Mouse (Mus musculus): ENCODE measurements around the gene Dzip1l.
"Not testable (repeated sequence)": the region's sequence is repeated elsewhere in the genome, so short reads cannot be mapped to it uniquely, and the experiment has no call there.

The Dzip1l gene

GRCm38 (mm10) chr9:99629281-99630011 lies at the start of gene Dzip1l:
TSS of gene Dzip1l (plus strand) at chr9:99629496.
- no peak for DNase-seq (ENCODE audit: low spot score in 2 of 2)

GRCm38 (mm10) chr9:99580655-99581054 lies 48.6 kb upstream of the Dzip1l start:
- DNase-seq (ENCODE audit: low spot score in 2 of 2) = peak in 1 of 2 experiments; percentile 15

- peak; percentile 40 to 83 for DNase-seq (ENCODE audit: low spot score in 2 of 2)
Observed at GRCm38 (mm10) chr9:99587505-99588202, 41.6 kb upstream of the Dzip1l start.

- DNase-seq (ENCODE audit: low spot score in 2 of 2) = no peak
Observed at GRCm38 (mm10) chr9:99591144-99591543, 38.2 kb upstream of the Dzip1l start.

- not testable (repeated sequence) for DNase-seq (ENCODE audit: low spot score in 2 of 2)
Observed at GRCm38 (mm10) chr9:99599127-99599526, 30.2 kb upstream of the Dzip1l start.

GRCm38 (mm10) chr9:99603566-99603965 lies 25.7 kb upstream of the Dzip1l start:
- no peak for DNase-seq (ENCODE audit: low spot score in 2 of 2)

GRCm38 (mm10) chr9:99612202-99612601 lies 17.1 kb upstream of the Dzip1l start, which contains the start of gene A4gnt:
TSS of gene A4gnt (plus strand) at chr9:99612502.
- no peak for DNase-seq (ENCODE audit: low spot score in 2 of 2)

GRCm38 (mm10) chr9:99619688-99620087 lies 9.6 kb upstream of the Dzip1l start:
- no peak for DNase-seq (ENCODE audit: low spot score in 2 of 2)

GRCm38 (mm10) chr9:99620196-99620595 lies 9.1 kb upstream of the Dzip1l start:
- DNase-seq (ENCODE audit: low spot score in 2 of 2) = no peak

GRCm38 (mm10) chr9:99622034-99622433 lies 7.3 kb upstream of the Dzip1l start:
- DNase-seq (ENCODE audit: low spot score in 2 of 2) = no peak

- DNase-seq (ENCODE audit: low spot score in 2 of 2) = no peak
Observed at GRCm38 (mm10) chr9:99622966-99623365, 6.3 kb upstream of the Dzip1l start.

GRCm38 (mm10) chr9:99624117-99624516 lies 5.2 kb upstream of the Dzip1l start:
- no peak for DNase-seq (ENCODE audit: low spot score in 2 of 2)

- DNase-seq (ENCODE audit: low spot score in 2 of 2) = no peak
Observed at GRCm38 (mm10) chr9:99628581-99628980, 715 bp upstream of the Dzip1l start.

- no peak for DNase-seq (ENCODE audit: low spot score in 2 of 2)
Observed at GRCm38 (mm10) chr9:99630071-99630470, 775 bp downstream of the Dzip1l start.

GRCm38 (mm10) chr9:99630528-99631125 lies 1.3 kb downstream of the Dzip1l start:
- no peak for DNase-seq (ENCODE audit: low spot score in 2 of 2)

GRCm38 (mm10) chr9:99631781-99632180 lies 2.5 kb downstream of the Dzip1l start:
- no peak for DNase-seq (ENCODE audit: low spot score in 2 of 2)

- DNase-seq (ENCODE audit: low spot score in 2 of 2) = no peak
Observed at GRCm38 (mm10) chr9:99632264-99632663, 3.0 kb downstream of the Dzip1l start.

- no peak for DNase-seq (ENCODE audit: low spot score in 2 of 2)
Observed at GRCm38 (mm10) chr9:99636776-99637175, 7.5 kb downstream of the Dzip1l start.

- no peak for DNase-seq (ENCODE audit: low spot score in 2 of 2)
Observed at GRCm38 (mm10) chr9:99637227-99637626, 7.9 kb downstream of the Dzip1l start.

- no peak for DNase-seq (ENCODE audit: low spot score in 2 of 2)
Observed at GRCm38 (mm10) chr9:99637736-99638135, 8.4 kb downstream of the Dzip1l start.

GRCm38 (mm10) chr9:99639957-99640356 lies 10.7 kb downstream of the Dzip1l start:
- no peak for DNase-seq (ENCODE audit: low spot score in 2 of 2)

- DNase-seq (ENCODE audit: low spot score in 2 of 2) = no peak
Observed at GRCm38 (mm10) chr9:99645416-99645815, 16.1 kb downstream of the Dzip1l start.

GRCm38 (mm10) chr9:99646102-99646501 lies 16.8 kb downstream of the Dzip1l start:
- DNase-seq (ENCODE audit: low spot score in 2 of 2) = no peak

All from spleen, postnatal 4 days (tissue).